Mouse (Mus musculus): ENCODE measurements around the gene Zc3h10. TPM values are rescaled to one million over a fixed set of nuclear protein-coding genes. Genes with fewer than 3 reads are reported as not detected.
"Not testable (repeated sequence)": the region's sequence is repeated elsewhere in the genome, so short reads cannot be mapped to it uniquely, and the experiment has no call there.

The Zc3h10 gene
- polyA plus RNA-seq, 1 experiment from 2014 or later, result 4.9 TPM

DNA sequence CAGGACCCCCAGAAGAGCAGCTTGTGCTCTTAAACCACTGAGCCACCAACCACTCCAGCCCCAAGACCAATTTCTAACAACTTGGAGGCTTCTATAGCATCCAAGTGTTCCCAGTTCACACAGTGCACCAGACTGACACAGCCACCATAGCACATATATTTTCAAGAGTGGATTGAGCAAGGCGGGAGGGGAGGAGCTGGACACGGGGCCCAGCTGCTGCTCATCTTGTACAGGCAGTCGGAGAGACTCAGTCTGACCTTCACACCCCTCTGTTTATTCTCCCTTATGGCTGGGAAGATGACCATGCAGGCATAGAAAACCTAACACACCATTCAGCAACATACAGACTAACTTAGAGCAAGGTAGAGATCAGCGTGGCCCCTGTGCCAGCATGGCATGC, 37.7 kb downstream of the Zc3h10 start:
- whole genome bisulfite sequencing (ENCODE audit: insufficient replicate concordance), result 70% methylated on average over 4 of the region's 4 CpGs
- no peak overlapping the region for H3K4me2 ChIP-seq (ENCODE audit: low read depth, low read length)
- peaks cover 19% of the 10 kb centered on the region for H3K4me1 ChIP-seq (ENCODE audit: control insufficient read depth, low read depth, low read length)
- H3K9ac ChIP-seq (ENCODE audit: low read depth, low read length), result no peak overlapping the region
- 0 out of 2 replicates have a peak, but pooled peaks have one; percentile 31 for ATAC-seq (ENCODE audit: low read depth)
- H3K27me3 ChIP-seq (ENCODE audit: control insufficient read depth, insufficient read depth, low read depth, low read length), result no peaks in the 10 kb centered on the region
- H3K27ac ChIP-seq (ENCODE audit: low read length), result no peak overlapping the region
- H3K9me3 ChIP-seq (replicated peaks; ENCODE audit: control insufficient read depth, low read length), result no peaks in the 10 kb centered on the region
- H3K4me3 ChIP-seq (ENCODE audit: low read depth, low read length), result no peak overlapping the region
- no peaks in the 10 kb centered on the region; the same call in 1 of the 2 replicates for H3K36me3 ChIP-seq (ENCODE audit: control insufficient read depth, insufficient read depth)

DNA sequence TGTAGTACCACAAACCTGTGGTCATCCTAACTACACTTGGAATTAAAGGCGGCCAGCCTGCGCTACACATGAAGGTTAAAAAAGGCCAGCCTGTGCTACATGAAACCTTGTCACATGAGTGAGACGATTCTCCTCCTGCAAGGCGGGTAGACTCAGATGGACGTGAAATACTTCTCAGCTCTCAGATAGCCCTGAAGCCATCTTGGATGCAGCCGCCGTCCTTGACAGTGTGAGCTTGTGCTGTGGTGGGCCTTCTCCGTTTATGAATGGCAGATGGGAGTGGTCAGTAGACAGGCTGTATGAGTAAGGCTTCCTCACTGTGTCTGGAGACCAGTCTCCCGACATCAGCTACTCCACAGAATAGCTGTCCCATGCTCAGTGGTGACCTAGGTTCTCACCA, 38.4 kb downstream of the Zc3h10 start:
- Histone ChIP-seq H3K4me1 (ENCODE audit: control insufficient read depth, low read depth, low read length) (peaks cover 25% of the 10 kb centered on the region), H3K9me3 (replicated peaks; ENCODE audit: control insufficient read depth, low read length) (no peaks in the 10 kb centered on the region), H3K4me3 (ENCODE audit: low read depth, low read length) (no peak overlapping the region), H3K27ac (ENCODE audit: low read length) (no peak overlapping the region), H3K27me3 (ENCODE audit: control insufficient read depth, insufficient read depth, low read depth, low read length) (no peaks in the 10 kb centered on the region), H3K4me2 (ENCODE audit: low read depth, low read length) (no peak overlapping the region), H3K36me3 (ENCODE audit: control insufficient read depth, insufficient read depth) (no peaks in the 10 kb centered on the region; the same call in 1 of the 2 replicates), H3K9ac (ENCODE audit: low read depth, low read length) (no peak overlapping the region)
- ATAC-seq (ENCODE audit: low read depth), result no peak
- WGBS (ENCODE audit: insufficient replicate concordance), result 77% methylated on average over 9 of the region's 9 CpGs

DNA sequence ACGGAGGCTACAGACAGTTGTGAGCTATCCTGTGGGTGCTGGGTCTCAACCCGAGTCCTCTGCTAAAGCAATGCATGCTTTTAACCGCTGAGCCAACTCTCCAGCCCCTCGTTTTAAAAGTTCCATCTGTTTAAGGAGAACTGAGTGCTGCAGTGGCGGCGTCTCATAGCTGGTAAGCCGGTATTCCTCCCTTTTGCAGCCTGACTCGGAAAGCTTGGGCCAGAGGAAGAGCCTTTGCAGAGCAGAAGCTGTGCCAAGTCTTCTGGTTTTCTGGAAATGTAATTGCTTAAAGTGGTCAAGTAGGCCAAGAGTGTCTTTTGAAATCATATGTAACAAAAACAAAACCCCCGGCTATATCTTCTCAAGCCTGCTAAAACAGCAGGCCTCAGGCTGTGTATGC, 39.3 kb downstream of the Zc3h10 start:
- Histone ChIP-seq H3K9ac (ENCODE audit: low read depth, low read length) (no peak overlapping the region), H3K4me1 (ENCODE audit: control insufficient read depth, low read depth, low read length) (peaks cover 26% of the 10 kb centered on the region), H3K27ac (ENCODE audit: low read length) (no peak overlapping the region), H3K9me3 (replicated peaks; ENCODE audit: control insufficient read depth, low read length) (no peaks in the 10 kb centered on the region), H3K36me3 (ENCODE audit: control insufficient read depth, insufficient read depth) (no peaks in the 10 kb centered on the region; the same call in 1 of the 2 replicates), H3K27me3 (ENCODE audit: control insufficient read depth, insufficient read depth, low read depth, low read length) (no peaks in the 10 kb centered on the region), H3K4me3 (ENCODE audit: low read depth, low read length) (no peak overlapping the region), H3K4me2 (ENCODE audit: low read depth, low read length) (no peak overlapping the region)
- WGBS (ENCODE audit: insufficient replicate concordance), result 80% methylated on average over 9 of the region's 9 CpGs
- no peak for ATAC-seq (ENCODE audit: low read depth)

DNA sequence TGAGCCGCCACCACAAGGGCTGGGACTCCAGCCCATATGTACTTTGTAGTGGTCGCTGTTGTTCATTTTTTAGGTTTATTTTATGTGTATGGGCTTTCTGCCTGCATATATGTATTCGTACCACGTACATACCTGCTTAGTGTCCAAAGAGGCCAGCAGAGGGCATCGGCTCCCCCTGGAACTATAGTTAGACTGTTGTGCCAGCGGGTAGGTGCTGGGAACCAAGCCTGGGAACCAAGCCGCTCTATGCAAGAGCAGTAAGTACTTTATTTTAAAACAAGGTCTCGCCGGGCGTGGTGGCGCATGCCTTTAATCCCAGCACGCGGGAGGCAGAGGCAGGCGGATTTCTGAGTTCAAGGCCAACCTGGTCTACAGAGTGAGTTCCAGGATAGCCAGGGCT, 41.6 kb downstream of the Zc3h10 start:
- H3K27me3 ChIP-seq (ENCODE audit: control insufficient read depth, insufficient read depth, low read depth, low read length), result no peaks in the 10 kb centered on the region

DNA sequence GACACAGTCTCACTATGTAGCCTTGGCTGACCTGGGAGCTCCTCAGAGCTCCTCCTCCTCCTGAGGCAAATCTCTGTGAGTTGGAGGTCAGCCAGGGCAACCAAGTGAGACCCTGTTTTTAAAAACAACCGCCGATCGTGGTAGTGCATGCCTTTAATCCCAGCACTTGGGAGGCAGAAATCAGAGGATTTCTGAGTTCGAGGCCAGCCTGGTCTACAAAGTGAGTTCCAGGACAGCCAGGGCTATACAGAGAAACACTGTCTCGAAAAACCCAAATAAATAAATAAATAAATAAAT, 42.3 kb downstream of the Zc3h10 start:
- not testable (repeated sequence) for H3K9ac ChIP-seq (ENCODE audit: low read depth, low read length); ATAC-seq (ENCODE audit: low read depth); H3K4me3 ChIP-seq (ENCODE audit: low read depth, low read length); H3K4me2 ChIP-seq (ENCODE audit: low read depth, low read length); H3K9me3 ChIP-seq (replicated peaks; ENCODE audit: control insufficient read depth, low read length); H3K36me3 ChIP-seq (ENCODE audit: control insufficient read depth, insufficient read depth); H3K27me3 ChIP-seq (ENCODE audit: control insufficient read depth, insufficient read depth, low read depth, low read length)
- Histone ChIP-seq H3K27ac (ENCODE audit: low read length) (0 out of 2 replicates have a peak overlapping the region, but pooled peaks have one; percentile 9), H3K4me1 (ENCODE audit: control insufficient read depth, low read depth, low read length) (peaks cover 15% of the 10 kb centered on the region)
- WGBS (ENCODE audit: insufficient replicate concordance), result 80% methylated on average over 5 of the region's 5 CpGs

More for the DNA sequence above, 41.6 kb downstream of the Zc3h10 start:
- no peak overlapping the region for H3K4me2 ChIP-seq (ENCODE audit: low read depth, low read length)
- no peak for ATAC-seq (ENCODE audit: low read depth)
- no peak overlapping the region for H3K27ac ChIP-seq (ENCODE audit: low read length)
- WGBS (ENCODE audit: insufficient replicate concordance), result 95% methylated on average over 14 of the region's 14 CpGs
- H3K4me1 ChIP-seq (ENCODE audit: control insufficient read depth, low read depth, low read length), result peaks cover 20% of the 10 kb centered on the region
- H3K36me3 ChIP-seq (ENCODE audit: control insufficient read depth, insufficient read depth), result no peaks in the 10 kb centered on the region; the same call in 1 of the 2 replicates
- H3K4me3 ChIP-seq (ENCODE audit: low read depth, low read length), result no peak overlapping the region
- no peak overlapping the region for H3K9ac ChIP-seq (ENCODE audit: low read depth, low read length)
- no peaks in the 10 kb centered on the region for H3K9me3 ChIP-seq (replicated peaks; ENCODE audit: control insufficient read depth, low read length)

DNA sequence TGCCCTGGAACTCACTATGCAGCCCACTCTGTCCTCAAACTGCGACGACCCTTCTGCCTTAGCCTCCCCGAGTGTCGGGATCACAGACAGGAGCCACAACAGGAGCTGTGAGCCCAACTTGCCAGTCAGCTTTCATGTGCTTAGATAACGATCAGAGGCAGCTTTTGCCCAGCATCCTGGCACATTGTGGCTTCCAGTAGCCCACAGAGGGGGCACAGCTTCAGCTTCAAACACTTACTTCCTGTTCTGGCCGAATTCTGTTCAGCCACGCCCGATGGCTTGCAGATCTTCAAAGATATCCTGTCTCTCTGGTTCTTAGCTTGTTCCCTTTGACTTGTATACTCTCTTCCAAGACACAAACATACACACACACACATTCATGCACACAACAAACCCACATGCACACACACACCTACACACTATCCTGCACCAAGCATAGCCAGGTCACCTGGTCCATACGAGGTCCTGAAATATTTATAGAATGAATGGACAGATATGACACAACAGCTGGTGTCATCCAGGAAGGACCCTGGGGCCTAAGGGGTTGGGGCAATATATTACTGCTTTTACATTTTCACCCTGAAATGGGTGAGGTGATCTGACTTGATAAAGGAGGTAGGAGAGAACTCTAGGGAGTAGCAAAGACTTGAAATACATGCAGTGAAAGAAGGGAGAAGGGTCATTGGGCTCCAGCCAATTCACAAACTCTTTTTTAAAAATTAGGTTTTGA, 42.8 kb downstream of the Zc3h10 start:
- no peaks in the 10 kb centered on the region for H3K36me3 ChIP-seq (ENCODE audit: control insufficient read depth, insufficient read depth)
- H3K27me3 ChIP-seq (ENCODE audit: control insufficient read depth, insufficient read depth, low read depth, low read length), result no peaks in the 10 kb centered on the region
- H3K27ac ChIP-seq (ENCODE audit: low read length), result peak overlapping the region; percentile 62
- peak overlapping the region; percentile 22 for H3K9ac ChIP-seq (ENCODE audit: low read depth, low read length)
- H3K4me1 ChIP-seq (ENCODE audit: control insufficient read depth, low read depth, low read length), result peaks cover 15% of the 10 kb centered on the region
- H3K4me3 ChIP-seq (ENCODE audit: low read depth, low read length), result no peak overlapping the region
- ATAC-seq (ENCODE audit: low read depth), result peak; percentile 17; the same call in 1 of the 2 replicates
- H3K4me2 ChIP-seq (ENCODE audit: low read depth, low read length), result peak overlapping the region; percentile 6
- WGBS (ENCODE audit: insufficient replicate concordance), result 13% methylated on average over 9 of the region's 9 CpGs
- no peaks in the 10 kb centered on the region for H3K9me3 ChIP-seq (replicated peaks; ENCODE audit: control insufficient read depth, low read length)

DNA sequence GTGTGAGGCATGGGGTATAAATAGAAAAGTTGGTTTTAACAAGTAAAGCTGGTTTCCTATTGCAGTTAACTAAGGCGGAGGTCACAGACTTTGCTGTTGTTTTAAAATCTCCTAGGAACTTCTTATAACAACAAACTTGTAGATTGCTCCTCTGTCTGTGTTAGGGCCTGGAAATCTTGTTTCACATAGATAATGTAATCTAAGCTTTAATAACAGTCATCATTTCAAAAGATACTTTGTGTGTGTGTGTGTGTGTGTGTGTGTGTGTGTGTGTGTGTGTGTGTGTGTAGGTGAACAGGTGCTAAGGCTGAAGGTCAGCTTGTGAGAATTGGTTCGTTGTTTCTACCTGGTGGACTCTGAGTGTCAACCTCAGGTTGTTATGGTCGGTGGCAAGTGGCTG, 43.6 kb downstream of the Zc3h10 start:
- peaks cover 22% of the 10 kb centered on the region for H3K4me1 ChIP-seq (ENCODE audit: control insufficient read depth, low read depth, low read length)
- H3K4me2 ChIP-seq (ENCODE audit: low read depth, low read length), result peak overlapping the region; percentile 6; the same call in 1 of the 2 replicates
- WGBS (ENCODE audit: insufficient replicate concordance), result 40% methylated on average over 3 of the region's 3 CpGs
- no peak overlapping the region for H3K4me3 ChIP-seq (ENCODE audit: low read depth, low read length)
- ATAC-seq (ENCODE audit: low read depth), result no peak
- H3K36me3 ChIP-seq (ENCODE audit: control insufficient read depth, insufficient read depth), result no peaks in the 10 kb centered on the region
- H3K27ac ChIP-seq (ENCODE audit: low read length), result peak overlapping the region; percentile 62; the same call in 1 of the 2 replicates
- no peak overlapping the region for H3K9ac ChIP-seq (ENCODE audit: low read depth, low read length)
- H3K27me3 ChIP-seq (ENCODE audit: control insufficient read depth, insufficient read depth, low read depth, low read length), result no peaks in the 10 kb centered on the region
- no peaks in the 10 kb centered on the region for H3K9me3 ChIP-seq (replicated peaks; ENCODE audit: control insufficient read depth, low read length)

DNA sequence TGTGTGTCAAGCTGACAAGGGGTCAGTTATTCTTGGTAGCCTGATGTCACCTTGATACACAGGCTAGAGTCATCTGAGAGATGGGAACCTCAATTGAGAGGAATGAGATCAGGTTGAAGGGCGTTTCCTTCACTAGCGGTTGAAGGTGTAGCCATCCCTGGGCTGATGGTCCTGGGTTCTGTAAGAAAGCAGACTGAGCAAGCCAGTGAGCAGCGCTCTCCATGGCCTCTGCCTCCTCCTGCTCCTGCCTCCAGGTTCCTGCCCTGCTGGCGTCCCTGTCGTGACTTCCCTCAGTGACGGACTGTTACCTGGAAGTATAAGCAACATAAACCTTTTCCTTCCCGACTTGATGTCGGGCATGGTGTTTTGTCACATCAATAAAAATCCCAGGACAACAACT, 44.0 kb downstream of the Zc3h10 start:
- Histone ChIP-seq H3K27ac (ENCODE audit: low read length) (no peak overlapping the region), H3K4me1 (ENCODE audit: control insufficient read depth, low read depth, low read length) (peaks cover 22% of the 10 kb centered on the region), H3K9me3 (replicated peaks; ENCODE audit: control insufficient read depth, low read length) (no peaks in the 10 kb centered on the region), H3K4me3 (ENCODE audit: low read depth, low read length) (no peak overlapping the region), H3K4me2 (ENCODE audit: low read depth, low read length) (no peak overlapping the region), H3K36me3 (ENCODE audit: control insufficient read depth, insufficient read depth) (no peaks in the 10 kb centered on the region), H3K27me3 (ENCODE audit: control insufficient read depth, insufficient read depth, low read depth, low read length) (no peaks in the 10 kb centered on the region), H3K9ac (ENCODE audit: low read depth, low read length) (no peak overlapping the region)
- WGBS (ENCODE audit: insufficient replicate concordance), result 77% methylated on average over 8 of the region's 8 CpGs
- ATAC-seq (ENCODE audit: low read depth), result no peak

DNA sequence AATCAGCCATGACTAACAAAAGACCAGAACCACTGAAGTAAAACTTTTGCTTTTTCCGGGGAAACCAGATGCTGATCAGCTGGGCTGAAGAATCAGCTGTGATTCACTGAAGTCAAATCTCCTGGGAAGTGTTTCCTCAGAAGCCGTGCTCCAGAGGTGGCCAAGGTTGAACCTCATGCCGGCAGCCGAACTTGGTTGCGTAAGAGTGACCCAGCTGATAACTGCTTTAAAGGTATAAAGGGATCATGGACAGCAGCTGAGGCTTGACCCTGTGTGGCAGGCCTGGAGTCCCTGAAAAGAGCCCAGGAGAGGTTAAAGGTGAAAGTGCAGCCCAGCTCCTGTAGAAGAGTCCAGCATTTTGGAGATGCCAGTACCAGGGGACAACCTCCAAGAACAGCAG, 45.2 kb downstream of the Zc3h10 start:
- Histone ChIP-seq H3K4me1 (ENCODE audit: control insufficient read depth, low read depth, low read length) (peaks cover 30% of the 10 kb centered on the region), H3K4me3 (ENCODE audit: low read depth, low read length) (no peak overlapping the region), H3K36me3 (ENCODE audit: control insufficient read depth, insufficient read depth) (no peaks in the 10 kb centered on the region), H3K27ac (ENCODE audit: low read length) (peak overlapping the region; percentile 31; the same call in 1 of the 2 replicates), H3K9me3 (replicated peaks; ENCODE audit: control insufficient read depth, low read length) (no peaks in the 10 kb centered on the region), H3K9ac (ENCODE audit: low read depth, low read length) (no peak overlapping the region), H3K27me3 (ENCODE audit: control insufficient read depth, insufficient read depth, low read depth, low read length) (no peaks in the 10 kb centered on the region), H3K4me2 (ENCODE audit: low read depth, low read length) (no peak overlapping the region)
- ATAC-seq (ENCODE audit: low read depth), result no peak; the same call in 1 of the 2 replicates
- 54% methylated on average over 5 of the region's 5 CpGs for WGBS (ENCODE audit: insufficient replicate concordance)
